Mouse (Mus musculus) layer of hippocampus, adult 9-11 months (tissue): ENCODE data around the gene Gpi1.
A peak's percentile ranks its signal among the peaks of the same experiment; 100 is the strongest.
"Not testable (repeated sequence)": the region's sequence is repeated elsewhere in the genome, so short reads cannot be mapped to it uniquely, and the experiment has no call there.

Experiments used
- DNase-seq: peaks from one replicate; pipeline ENCODE4 v3.0.0; 2022

Gpi1 gene

DNA sequence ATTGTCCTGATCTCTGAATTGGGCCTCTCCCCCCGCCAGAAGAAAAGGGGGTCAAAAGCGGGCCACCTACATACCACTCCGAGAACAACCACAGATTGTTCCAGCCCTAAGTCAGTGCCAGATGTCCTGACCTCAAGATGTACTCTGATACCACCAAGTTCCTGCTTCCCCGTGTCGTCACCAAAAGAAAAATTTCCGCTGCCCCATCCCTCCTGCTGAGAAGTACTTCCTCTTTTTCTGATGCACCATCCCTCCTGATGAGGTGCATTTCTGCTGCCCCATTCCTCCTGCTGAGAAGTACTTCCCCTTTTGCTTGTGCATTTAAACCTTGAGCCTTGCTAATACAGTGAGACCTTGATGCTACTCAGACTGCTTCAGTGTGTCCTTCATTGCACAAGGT lies 53.9 kb downstream of the Gpi1 start:
- DNase-seq, result not testable (repeated sequence)

DNA sequence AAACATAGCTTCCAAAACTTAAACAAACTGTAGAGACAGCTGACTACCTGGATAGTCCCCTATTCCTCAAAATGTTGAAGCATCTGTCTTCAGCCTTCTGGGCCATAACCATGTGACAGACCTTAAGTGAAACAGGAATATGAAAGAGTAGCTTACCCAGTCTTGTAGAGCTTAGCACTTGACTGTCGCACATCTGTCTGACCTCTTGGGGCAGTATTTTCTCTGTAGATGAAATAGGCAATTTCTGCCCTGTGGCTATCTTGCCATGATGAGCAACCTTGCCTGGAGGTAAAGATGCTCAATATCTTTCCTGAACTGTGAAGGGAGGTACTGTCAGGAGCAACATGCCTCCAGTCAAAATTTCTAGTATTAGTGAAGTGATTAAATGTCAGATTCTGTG lies 57.9 kb downstream of the Gpi1 start:
- no peak for DNase-seq

DNA sequence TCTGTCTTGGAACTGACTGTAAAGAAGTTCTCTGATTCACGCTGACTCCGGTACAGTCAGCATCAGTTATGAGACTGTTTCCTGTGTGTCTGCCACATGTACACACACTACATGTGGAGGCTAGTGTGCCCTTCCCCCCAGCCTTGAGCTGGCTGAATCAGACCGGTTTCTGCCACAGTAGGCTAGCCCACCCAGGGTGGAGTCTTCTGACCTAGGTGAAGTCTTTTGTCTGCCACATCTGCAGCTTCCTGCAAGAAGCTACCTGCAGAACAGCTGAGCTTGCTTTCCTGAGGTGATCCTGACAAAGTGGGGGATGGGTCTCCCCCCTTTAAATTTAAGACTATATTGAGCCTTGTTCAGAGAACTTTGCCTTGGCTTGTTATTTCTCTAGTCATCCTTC lies 60.7 kb downstream of the Gpi1 start, which contains the start of gene Uba2:
Gene Uba2, minus strand, starts transcription at position 146 of the 400 bp plus-strand sequence.
- no peak for DNase-seq

DNA sequence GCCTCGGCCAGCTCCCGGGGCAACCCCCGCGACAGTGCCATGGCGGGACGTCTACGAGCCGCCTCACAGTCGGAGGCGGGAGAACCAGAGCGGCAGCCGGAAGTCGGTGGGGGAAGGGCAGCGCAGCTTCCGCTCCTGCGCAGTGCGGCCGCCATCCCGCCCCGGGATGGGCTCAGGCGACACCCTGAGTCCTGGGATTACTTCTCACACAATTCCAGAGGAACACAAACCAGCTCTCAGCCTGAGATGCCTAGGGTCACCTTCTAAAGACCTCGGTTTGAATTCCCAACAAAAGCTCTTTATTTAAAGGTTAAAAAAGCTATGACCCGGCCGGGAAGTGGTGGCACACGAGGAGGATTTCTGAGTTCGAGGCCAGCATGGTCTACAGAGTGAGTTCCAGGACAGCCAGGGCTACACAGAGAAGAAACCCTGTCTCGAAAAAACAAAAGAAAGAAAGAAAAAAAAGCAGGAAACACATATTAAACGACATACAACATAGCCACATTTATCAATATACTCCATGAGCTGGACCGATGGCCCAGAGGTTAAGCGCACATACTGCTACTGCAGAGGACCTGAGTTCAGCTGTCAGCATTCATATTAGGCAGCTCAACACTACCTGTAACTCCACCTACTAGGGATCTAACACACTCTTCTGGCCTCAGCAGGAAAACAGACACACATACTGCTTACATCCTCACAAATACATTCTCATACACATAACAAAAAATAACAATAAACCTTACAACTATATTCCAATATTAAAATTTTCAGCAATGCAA lies 61.5 kb downstream of the Gpi1 start:
- DNase-seq, result peak; percentile 89

DNA sequence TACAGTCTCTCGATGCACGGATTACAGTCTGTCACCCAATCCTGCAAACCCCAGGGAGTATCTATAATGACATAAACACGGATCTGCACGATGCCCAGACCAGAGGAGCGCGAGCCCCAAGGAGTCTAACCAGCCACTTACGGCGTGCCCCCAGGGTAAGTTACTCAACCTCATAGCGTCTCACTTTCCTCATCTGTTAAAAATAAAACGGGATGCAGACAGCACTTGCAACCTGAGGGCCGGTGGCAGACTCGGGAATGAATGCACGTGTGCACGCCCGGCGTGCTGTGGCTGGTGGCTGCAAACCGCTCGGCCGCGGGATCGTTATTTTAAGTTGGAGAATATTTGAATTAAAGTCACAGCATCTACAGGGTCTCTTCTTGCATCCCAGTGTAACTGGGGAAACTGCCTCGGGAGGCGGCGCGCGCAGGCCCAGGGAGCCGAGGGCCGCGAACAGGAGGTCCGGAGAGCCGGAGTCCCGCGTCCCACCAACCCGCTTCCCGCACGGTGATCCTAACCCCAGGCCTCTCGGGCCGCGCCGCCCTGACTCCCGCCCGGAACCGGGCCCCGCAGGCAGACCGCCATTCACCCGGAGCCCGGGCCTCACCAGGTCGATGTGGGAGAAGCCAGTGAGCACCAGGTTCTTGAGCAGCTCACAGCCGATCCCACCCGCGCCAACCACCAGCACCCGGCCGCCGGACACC lies 62.2 kb downstream of the Gpi1 start:
- DNase-seq, result peak; percentile 15

DNA sequence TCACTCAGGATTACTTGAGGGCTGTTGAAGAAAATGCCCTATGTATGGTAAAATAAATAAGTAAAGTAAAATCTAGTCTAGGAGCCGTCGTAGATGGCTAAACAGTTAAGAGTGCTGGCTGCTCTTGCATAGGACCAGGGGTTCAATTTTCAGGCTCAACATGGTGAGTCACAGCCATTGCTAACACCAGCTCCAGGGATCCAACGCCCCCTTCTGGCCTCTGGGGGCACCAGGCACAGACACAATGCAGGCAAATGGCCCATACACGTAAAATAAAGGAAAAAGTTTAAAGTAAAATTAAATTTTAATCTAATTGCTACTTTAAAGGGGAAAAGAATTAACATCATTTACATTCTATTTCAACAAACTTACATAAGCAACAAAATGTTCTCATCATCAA lies 63.3 kb downstream of the Gpi1 start:
- DNase-seq, result no peak

DNA sequence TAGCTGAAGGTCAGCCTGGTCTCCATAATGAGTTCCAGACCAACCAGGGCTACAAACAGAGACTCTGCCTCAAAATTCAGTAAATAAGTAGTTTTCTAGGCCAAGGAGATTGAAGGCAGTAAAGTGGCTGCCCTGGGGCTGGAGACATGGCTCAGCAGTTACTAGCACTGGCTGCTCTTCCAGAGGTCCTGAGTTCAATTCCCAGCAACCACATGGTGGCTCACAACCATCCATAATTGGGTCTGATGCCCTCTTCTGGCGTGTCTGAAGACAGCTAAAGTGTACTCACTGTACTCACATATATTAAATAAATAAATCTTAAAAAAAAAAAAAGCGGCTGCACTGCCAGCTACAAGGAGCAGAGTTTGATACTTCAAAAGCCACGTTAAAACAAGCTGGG lies 64.1 kb downstream of the Gpi1 start:
- DNase-seq, result no peak

DNA sequence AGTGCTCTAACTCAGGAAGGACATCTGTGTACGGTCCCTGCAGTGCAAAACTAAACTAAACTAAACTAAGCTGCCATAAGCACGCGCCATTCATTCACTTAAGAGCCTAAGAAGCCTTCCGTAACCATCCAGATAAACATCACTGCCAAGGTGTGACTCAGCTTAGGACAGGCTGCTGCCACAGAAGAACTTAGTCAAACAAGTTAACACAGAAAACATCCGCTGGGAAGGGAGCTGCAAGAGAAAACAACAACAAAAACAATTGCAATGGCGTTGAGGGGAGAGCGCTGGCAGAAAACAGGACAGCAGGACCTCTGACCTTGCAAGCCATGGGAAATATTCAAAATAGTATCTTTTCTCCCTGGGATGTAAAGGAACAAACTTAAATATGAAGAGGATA lies 65.5 kb downstream of the Gpi1 start:
- DNase-seq, result no peak

DNA sequence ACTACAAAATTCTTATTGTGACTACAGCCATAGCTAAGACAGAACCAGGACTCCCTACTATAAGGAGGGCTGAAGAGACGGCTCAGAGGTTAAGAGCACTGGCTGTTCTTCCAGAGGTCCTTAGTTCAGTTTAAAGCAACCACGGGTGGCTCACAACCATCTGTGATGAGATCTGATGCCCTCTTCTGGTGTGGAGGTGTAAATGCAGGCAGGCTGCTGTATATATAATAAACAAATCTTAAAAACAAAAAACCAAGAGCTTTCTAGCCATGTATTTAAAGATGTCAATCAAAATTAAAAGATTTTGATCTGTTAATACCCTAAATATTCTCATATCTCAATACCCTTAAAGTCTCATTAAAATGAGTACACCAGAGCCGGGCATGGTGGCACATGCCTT lies 71.0 kb downstream of the Gpi1 start:
- DNase-seq, result no peak

DNA sequence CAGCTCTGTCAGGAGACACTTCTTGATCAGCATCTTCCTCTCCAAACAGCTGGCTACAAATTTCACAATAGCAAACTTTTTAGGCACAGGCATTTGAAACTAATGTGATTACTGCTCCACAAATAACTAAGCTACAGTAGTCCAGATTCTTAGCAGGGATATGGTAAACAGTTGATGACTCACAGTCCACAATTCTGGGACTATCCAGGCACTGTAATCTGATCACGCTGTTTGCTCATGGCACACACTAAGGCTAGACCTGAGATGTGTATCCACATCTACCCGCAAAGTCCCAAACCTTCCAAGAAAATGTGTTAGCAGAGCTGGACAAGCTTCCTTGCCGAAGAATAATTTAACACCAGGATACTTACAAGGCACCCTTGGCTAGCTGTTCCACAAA lies 72.1 kb downstream of the Gpi1 start:
- no peak for DNase-seq
